Mouse (Mus musculus) heart, postnatal 0 days (tissue): Measurements from ENCODE around the gene Pfkfb4.

Experiments
- CTCF ChIP-seq: IDR thresholded peaks from 2 replicates; pipeline ENCODE4 v1.5.1; 2016; ENCODE audit warnings: antibody characterized with exemption, control low read depth, low read depth
- EP300 ChIP-seq: IDR thresholded peaks from 2 replicates; pipeline ENCODE4 v1.6.1; 2016; ENCODE audit warnings: antibody characterized with exemption, low read depth

DNA sequence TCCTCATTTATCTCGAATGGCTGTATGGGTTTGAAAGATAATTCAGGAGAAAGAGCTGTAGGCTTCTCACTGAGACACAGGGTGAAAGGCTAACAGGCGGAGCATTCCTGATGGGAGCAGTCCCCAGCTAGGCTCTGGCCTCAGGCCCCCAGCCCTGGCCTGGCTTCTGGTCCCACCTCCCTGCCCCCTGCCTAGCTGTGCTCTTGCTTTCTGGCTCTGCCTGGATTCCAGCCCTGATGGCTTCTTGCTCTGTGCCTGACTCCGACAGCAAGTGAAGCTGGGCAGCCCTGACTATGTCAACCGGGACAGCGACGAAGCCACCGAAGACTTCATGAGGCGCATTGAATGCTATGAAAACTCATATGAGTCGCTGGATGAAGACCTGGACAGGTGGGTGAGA lies 16.5 kb downstream of the Pfkfb4 start:
- no peak for TF ChIP-seq CTCF
- no peak for TF ChIP-seq EP300
